Mouse (Mus musculus) urinary bladder, postnatal 14 days (tissue): ENCODE results near the gene Idh1.
"Not testable (repeated sequence)": the region's sequence is repeated elsewhere in the genome, so short reads cannot be mapped to it uniquely, and the experiment has no call there.

Experiments used
- DNase-seq: peaks from one replicate; pipeline ENCODE4 v3.0.0; 2021; ENCODE audit warnings: low spot score

The Idh1 gene

GRCm38 (mm10) chr1:65186287-65187073 is at the start of gene Idh1, which contains the start of gene Pikfyve:
Gene Idh1, minus strand, starts transcription at chr1:65186500.
Gene Pikfyve, plus strand, starts transcription at chr1:65186683.
- peak; percentile 96 for DNase-seq

- DNase-seq = no peak
Observed at GRCm38 (mm10) chr1:65230566-65230965, 44.3 kb upstream of the Idh1 start.

DNA sequence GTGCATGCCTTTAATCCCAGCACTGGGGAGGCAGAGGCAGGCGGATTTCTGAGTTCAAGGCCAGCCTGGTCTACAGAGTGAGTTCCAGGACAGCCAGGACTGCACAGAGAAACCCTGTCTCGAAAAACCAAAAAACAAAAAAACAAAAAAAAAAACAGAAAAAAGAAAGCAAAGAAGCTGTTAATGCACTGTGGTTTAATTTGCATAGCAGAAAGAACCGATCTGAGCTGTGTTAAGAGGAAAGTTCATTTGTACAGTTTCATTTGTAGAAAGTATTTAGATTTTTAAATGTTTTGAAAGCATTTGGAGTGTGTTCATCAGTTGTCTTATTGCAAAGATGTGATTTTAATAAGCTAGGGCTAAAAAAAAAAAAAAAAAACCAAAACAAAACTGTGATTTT is 43.5 kb upstream of the Idh1 start:
- DNase-seq = not testable (repeated sequence)

DNA sequence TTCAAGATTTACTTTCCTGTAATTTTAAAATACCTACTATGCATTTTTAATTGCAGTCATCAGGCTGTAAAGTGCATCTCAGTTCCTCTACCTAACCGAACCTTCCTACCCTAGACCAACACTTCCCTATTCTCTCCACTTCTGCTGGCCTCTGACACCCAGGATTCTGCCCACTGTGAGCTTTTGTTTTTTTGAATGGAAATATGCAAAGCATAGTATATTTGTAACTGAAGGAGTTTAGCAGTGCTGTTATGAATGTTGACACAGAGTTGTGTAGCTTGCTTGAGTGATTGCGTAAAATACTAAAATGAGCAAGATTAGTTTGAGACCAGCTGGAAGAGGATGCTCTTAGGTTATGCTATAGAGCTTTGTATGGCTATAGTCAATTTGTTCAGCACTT is 41.4 kb upstream of the Idh1 start:
- no peak for DNase-seq

DNA sequence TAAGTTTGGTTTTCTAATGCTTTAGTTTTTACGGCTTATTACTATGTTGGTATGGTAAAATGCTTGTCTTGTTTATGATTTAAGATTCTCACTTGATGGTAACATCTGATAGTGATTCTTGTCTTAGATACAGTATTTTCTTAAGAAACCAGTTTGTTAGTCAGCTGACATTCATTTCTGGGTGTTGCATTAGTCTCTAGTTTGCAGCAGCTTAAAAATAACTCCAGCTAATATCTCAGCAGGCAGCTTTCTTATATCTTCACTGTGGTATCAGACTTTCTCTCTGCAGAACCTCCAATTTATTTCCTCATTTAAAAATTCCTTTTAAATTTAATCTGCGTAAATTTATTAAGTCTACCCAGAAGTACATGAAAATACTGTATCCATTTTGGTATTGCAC is 37.4 kb upstream of the Idh1 start:
- DNase-seq = no peak

DNA sequence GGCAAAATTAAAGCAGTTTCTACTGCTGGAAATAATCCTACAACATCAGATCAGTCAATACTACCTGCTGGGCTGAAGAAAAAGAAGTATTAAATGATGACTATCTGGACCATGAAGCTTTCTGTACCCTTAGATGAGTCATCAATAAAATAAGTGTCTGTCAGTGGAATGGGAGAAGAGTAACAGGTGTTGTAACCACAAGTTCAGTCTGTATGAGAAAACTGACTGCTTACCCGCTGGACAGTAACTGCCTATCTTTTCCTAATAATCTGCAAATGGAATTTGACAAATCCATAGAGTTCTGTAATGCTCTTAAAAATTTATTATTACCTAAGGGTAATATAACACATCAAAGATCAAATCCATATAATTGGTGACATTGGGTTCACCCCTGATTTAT is 31.7 kb upstream of the Idh1 start:
- no peak for DNase-seq

- no peak for DNase-seq
Observed at GRCm38 (mm10) chr1:65217567-65217966, 31.3 kb upstream of the Idh1 start.

GRCm38 (mm10) chr1:65213214-65213613 is 26.9 kb upstream of the Idh1 start:
- DNase-seq = no peak

DNA sequence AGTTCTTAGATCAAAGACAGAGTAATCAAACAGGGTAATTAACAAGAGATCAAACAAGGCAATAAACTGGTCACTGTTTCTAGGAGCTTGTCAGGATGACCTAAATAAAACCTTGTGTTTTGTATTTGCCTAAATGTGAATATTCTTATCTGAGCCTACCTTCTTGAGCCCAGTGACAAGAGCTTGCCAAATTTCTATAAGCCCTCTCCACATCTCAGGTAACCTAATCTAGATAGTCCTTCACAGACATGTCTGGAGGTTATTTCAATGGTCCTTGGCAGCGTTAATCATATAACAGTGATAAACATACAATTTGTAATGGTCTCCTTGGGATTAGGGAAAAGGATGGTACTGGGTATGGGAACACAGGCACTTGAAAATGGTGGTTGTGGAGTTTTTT is 18.0 kb upstream of the Idh1 start:
- no peak for DNase-seq

GRCm38 (mm10) chr1:65198861-65199260 is 12.6 kb upstream of the Idh1 start:
- no peak for DNase-seq

DNA sequence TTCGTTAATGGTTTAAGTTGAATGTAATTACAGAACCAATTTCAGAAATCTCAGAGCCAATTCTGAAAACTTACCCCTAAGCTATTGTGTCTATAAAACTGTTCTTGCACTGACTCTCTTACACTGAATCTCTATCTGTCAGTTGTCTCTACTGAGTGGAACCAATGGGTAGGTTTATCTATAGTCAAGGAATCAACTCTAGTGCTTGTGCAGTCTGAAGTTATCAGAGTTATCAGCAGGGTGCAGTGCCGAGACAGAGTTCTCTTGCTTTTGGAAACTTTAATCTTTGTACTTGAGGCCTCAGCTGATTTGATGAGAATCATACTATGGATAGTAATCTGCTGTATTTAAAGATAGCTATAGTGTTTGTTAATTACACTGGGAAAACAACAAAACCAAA is 12.1 kb upstream of the Idh1 start:
- no peak for DNase-seq

DNA sequence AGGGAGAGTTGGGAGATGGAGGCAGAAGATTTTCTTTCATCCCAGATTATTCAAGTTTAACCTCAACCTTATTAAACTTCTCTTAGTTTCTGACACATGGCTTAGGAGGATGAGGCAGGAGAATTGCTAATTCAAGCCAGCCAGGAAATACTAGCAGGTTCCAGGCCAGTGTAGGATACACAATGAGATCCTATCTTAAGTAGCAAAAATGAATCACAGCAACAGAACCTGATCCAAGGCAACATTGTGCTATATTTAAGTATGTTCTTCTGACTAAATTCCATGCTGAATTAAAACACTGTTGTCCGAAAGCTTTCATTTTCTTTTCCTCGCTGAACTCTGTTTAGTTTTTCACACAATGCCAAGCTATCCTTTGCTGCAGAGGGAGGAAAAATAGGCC is 6.9 kb upstream of the Idh1 start:
- no peak for DNase-seq

GRCm38 (mm10) chr1:65190172-65190571 is 3.9 kb upstream of the Idh1 start:
- no peak for DNase-seq

DNA sequence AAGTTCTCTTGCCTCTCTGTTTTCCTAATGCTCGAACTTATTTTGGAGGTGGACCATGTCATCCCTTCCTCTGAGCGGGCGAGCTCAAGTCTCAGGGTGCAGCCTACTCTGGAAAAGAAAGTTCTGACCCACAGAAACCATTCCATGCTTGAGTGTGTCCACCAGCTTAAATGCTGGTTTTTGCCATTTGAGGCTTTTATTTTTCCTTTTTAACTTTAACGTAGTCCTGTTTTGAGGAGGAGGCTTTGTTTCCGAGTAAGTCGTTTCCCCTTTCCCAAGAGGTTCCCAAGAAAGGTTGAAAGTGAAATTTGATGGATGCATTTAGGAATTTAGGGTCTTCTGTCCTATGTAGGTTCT is 752 bp upstream of the Idh1 start:
- no peak for DNase-seq

DNA sequence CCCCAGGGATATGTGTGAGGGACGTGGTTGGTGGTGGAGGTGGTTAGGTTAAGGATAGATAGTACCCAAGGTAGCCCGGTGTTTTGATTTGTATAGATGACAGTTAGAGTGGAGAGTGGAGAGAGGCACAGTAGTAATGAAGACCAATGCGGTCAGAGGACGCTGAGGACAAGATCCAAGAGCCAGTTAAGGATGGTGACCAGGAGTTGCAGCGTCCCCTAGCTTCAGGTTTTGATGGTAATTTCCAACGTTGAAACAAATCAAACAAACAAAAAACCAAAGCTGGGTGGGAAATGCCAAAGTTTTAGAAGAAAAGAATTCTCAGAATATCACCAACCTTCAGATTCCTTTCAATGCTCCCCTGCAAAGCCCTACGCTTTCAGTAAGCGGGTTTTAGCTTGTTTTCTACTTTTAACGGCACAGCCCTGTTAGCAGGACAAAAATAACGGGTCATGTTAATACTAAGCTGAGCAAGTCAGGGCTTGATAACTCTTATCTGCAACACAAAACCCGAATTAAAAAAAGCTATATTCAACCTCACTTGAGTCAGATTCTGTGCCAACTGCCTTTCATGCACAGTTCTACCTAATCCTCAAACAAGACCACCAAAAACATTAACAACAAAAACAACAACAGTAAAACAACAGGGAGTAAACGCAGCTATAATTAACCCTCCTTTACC is 635 bp downstream of the Idh1 start:
- DNase-seq = no peak

DNA sequence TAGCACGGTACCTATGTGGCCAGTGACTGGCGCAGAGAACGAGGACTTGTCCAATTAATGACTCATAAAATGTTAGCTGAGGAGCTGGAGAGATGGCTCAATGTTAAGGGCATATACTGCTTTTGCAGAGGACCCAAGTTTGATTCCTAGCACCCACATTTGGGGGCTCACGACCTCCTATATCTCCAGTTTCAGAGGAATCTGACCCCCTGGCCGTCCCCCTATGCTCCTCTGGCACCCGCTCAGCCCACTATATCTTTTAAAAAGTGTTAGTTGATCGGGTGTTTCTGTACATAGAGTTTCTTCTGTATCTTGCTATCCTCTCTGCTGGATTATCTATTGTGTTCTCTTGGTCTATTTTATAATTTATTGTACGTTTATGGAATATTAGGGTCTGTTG is 1.3 kb downstream of the Idh1 start:
- DNase-seq = no peak

DNA sequence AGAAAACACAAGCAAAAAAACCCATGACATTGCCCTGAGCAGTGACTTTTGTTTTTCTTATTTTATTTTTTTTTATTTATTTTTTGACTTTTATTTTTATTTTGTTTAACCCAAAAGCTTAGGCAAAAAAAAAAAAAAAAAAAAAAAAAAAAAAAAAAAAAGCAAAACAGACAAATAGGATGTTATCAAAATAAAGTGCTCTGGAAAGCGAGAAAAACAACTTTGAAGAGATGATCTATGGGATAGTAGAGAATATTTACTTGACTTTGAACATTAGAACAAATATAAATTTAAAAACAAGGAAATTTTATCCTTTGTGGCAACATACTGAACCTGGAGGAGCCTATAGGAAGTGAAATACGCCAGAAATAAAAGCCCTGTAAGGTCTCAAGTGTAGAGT is 2.3 kb downstream of the Idh1 start:
- DNase-seq = no peak

GRCm38 (mm10) chr1:65181459-65181858 is 4.8 kb downstream of the Idh1 start:
- no peak for DNase-seq

GRCm38 (mm10) chr1:65179634-65180249 is 6.6 kb downstream of the Idh1 start:
- peak; percentile 74 for DNase-seq

- peak; percentile 99 for DNase-seq
Observed at GRCm38 (mm10) chr1:65178902-65179432, 7.3 kb downstream of the Idh1 start.

DNA sequence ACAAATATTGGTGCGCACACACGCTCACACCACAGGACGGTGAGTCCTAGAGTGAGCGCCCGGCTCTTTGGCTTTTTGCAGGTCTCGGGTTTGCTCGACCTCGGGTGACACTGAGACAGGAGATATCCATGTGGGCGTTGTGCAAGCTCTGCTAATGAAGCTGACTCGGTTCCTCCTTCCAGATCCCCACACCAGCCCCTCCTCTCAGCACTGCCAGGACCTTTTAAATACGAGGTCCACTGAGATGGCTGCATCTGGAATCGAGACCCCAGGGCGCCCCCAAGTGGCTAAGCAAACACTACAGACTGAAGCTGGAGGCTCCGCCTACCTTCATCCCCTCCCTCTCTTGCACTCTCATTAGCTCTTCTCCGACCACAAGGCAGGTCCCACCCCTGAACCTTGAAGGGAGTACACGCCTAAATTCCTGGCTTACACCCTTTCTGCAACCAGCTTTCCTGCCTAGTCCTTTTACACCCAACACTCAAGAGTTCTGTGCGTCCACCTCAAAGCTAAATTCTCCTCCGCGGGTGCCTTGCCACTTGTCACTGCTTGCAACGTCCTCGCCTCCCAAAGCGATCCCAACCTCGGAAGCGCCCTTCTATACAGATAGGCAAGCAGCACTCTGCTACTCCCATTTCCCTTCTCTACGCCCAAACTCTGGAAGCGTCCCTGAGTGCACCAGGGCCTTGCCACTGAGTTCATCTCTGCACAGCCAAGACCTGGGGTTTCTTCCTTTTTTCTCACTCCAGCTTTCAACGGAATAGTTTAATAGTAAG is 8.0 kb downstream of the Idh1 start:
- peak; percentile 96 for DNase-seq

- DNase-seq = no peak
Observed at GRCm38 (mm10) chr1:65177452-65177851, 8.8 kb downstream of the Idh1 start.
